Mouse (Mus musculus): ENCODE results near the gene Atn1.

DNA sequence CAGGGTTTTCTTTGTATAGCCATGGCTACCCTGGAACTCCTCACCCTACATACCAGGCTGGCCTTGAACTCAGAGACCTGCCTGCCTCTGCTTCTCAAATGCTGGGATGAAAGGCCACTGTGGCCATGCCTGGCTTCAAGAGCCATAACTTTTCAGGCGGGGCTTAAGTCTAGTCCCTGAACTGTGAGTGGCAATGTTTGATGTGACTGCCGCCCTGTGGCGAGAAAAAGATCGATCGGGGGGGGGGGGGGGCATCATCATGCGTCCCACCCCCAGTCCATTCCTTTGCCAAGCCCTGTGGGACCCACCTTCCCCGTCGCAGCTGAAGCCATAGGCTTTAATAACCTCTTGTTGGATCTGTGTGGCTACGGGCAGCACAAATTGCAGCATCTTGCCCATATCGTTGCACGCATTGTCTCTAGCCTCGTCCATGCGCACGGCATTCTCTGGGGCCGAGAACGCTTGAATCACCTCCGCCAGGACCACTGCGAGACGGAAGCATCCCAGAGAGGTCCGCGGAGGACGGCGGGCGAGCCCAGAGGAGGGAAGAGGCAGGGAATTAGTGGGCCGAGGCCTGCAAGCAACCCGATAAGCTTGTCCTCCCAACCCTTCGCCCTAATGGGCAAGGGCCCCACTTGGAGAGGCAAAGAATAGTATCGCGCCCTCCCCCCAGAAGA is 16.0 kb downstream of the Atn1 start:
- TF ChIP-seq CTCF (IDR thresholded peaks at IDR 0.05) = peak; percentile 76
- no peak for TF ChIP-seq EP300 (IDR thresholded peaks at IDR 0.05)
